8 mouse cellular contexts compared by ENCODE assay signal in the genomic region with DNA sequence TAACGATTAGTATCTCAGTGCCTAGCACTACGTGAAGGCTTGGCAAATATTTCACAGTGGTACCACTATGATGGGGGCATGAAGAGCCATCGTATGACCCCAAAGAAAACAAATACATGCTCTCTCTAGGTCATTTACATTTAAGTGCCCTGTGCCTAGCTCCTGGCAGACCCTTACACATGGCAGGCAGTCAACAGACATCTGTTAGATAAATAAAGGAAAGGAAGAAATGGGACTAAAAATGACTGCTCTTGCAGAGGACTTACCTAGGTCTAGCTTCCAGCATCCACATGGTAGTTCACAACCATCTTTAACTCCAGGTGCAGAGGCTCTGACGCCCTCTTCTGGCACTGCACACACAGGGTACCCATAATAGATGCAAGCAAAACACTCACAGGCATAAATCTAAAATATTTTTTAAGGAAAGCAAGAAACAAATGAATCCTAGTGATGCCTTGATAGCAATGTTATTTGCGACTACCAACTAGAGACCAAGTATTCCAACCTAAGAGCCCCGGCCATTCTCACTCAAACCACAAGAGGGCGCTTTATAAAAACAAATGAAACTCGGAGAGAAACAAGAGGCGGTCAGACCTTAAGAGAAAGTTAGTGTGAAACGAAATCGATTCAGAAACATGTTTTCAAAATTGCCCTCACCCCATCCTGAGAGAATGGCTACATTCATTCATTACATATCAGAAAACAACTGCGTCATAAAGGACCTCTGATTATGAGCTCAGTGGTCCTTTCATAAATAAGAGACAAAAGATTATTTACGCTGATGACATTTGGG. TPM values are rescaled to one million over a fixed set of nuclear protein-coding genes. Genes with fewer than 3 reads are reported as not detected.
A peak's percentile ranks its signal among the peaks of the same experiment; 100 is the strongest.
DNase-seq lines count a peak whose midpoint lies in the region; ATAC-seq and TF ChIP-seq lines count a peak whose summit lies in the region.

No protein-coding gene starts in this region.

- 0 out of 2 replicates have a peak overlapping the region, but pooled peaks have one; percentile 1 for H3K9ac ChIP-seq in heart, embryonic 12.5 days
- no peak overlapping the region for H3K9ac ChIP-seq in kidney, embryonic 15.5 days
- H3K9ac ChIP-seq in limb, embryonic 15.5 days, result no peak overlapping the region
- H3K9ac ChIP-seq in midbrain, embryonic 16.5 days (ENCODE audit: low read depth, low read length), result peak overlapping the region; percentile 22; the same call in 1 of the 2 replicates
- no peak overlapping the region for H3K9ac ChIP-seq in stomach, embryonic 16.5 days (ENCODE audit: low read length)

- DNase-seq in adrenal gland, postnatal 14 days, result peak; percentile 78

- no peak overlapping the region for H3K27ac ChIP-seq in heart, embryonic 12.5 days (ENCODE audit: poor library complexity, severe bottlenecking)
- no peak overlapping the region for H3K27ac ChIP-seq in kidney, embryonic 15.5 days
- H3K27ac ChIP-seq in limb, embryonic 15.5 days, result peak overlapping the region; percentile 71; the same call in 1 of the 2 replicates
- H3K27ac ChIP-seq in midbrain, embryonic 16.5 days (ENCODE audit: low read length), result no peak overlapping the region
- H3K27ac ChIP-seq in stomach, embryonic 16.5 days (ENCODE audit: low read length), result peak overlapping the region; percentile 55; the same call in 1 of the 2 replicates

- TF ChIP-seq CTCF in C2C12 (IDR thresholded peaks at IDR 0.05; ENCODE audit: control insufficient read depth, insufficient read depth, insufficient read length), result no peak

- no peaks in the 10 kb centered on the region for H3K27me3 ChIP-seq in C2C12 (ENCODE audit: control insufficient read depth, insufficient read depth, insufficient read length)
- no peaks in the 10 kb centered on the region for H3K27me3 ChIP-seq in heart, embryonic 12.5 days (replicated peaks)
- no peaks in the 10 kb centered on the region for H3K27me3 ChIP-seq in kidney, embryonic 15.5 days
- no peaks in the 10 kb centered on the region for H3K27me3 ChIP-seq in limb, embryonic 15.5 days
- H3K27me3 ChIP-seq in midbrain, embryonic 16.5 days (ENCODE audit: control insufficient read depth, insufficient read depth, low read depth, low read length), result no peaks in the 10 kb centered on the region
- H3K27me3 ChIP-seq in stomach, embryonic 16.5 days (ENCODE audit: control insufficient read depth, insufficient read depth, low read length), result no peaks in the 10 kb centered on the region

- H3K36me3 ChIP-seq in C2C12 (ENCODE audit: control insufficient read depth, insufficient read depth), result no peaks in the 10 kb centered on the region
- no peaks in the 10 kb centered on the region for H3K36me3 ChIP-seq in heart, embryonic 12.5 days
- no peaks in the 10 kb centered on the region for H3K36me3 ChIP-seq in kidney, embryonic 15.5 days
- no peaks in the 10 kb centered on the region for H3K36me3 ChIP-seq in limb, embryonic 15.5 days
- H3K36me3 ChIP-seq in midbrain, embryonic 16.5 days (ENCODE audit: control insufficient read depth, insufficient read depth, low read length), result no peaks in the 10 kb centered on the region
- no peaks in the 10 kb centered on the region for H3K36me3 ChIP-seq in stomach, embryonic 16.5 days (ENCODE audit: control insufficient read depth, insufficient read depth, low read length)

- H3K79me2 ChIP-seq in C2C12 (ENCODE audit: control insufficient read depth, insufficient read depth), result no peaks in the 10 kb centered on the region

- H3K4me2 ChIP-seq in heart, embryonic 12.5 days, result peak overlapping the region; percentile 45
- peak overlapping the region; percentile 55 for H3K4me2 ChIP-seq in kidney, embryonic 15.5 days
- peak overlapping the region; percentile 49 for H3K4me2 ChIP-seq in limb, embryonic 15.5 days
- peak overlapping the region; percentile 57 for H3K4me2 ChIP-seq in midbrain, embryonic 16.5 days (ENCODE audit: low read length)
- peak overlapping the region; percentile 51 for H3K4me2 ChIP-seq in stomach, embryonic 16.5 days (ENCODE audit: low read depth, low read length)

- no peak overlapping the region for H3ac ChIP-seq in C2C12 (ENCODE audit: control insufficient read depth, insufficient read length, low read depth)

- H3K9me3 ChIP-seq in heart, embryonic 12.5 days (replicated peaks), result peaks cover 1% of the 10 kb centered on the region
- H3K9me3 ChIP-seq in kidney, embryonic 15.5 days (replicated peaks), result no peaks in the 10 kb centered on the region
- H3K9me3 ChIP-seq in limb, embryonic 15.5 days, result no peaks in the 10 kb centered on the region
- H3K9me3 ChIP-seq in midbrain, embryonic 16.5 days (replicated peaks; ENCODE audit: control insufficient read depth, low read length, poor library complexity, severe bottlenecking), result no peaks in the 10 kb centered on the region
- no peaks in the 10 kb centered on the region for H3K9me3 ChIP-seq in stomach, embryonic 16.5 days (replicated peaks; ENCODE audit: control insufficient read depth, low read length)

- H3K4me1 ChIP-seq in heart, embryonic 12.5 days (replicated peaks), result no peaks in the 10 kb centered on the region
- H3K4me1 ChIP-seq in kidney, embryonic 15.5 days, result peaks cover 7% of the 10 kb centered on the region; the same call in 1 of the 2 replicates
- H3K4me1 ChIP-seq in limb, embryonic 15.5 days, result peaks cover 8% of the 10 kb centered on the region
- H3K4me1 ChIP-seq in midbrain, embryonic 16.5 days (ENCODE audit: control insufficient read depth, insufficient read depth, low read length), result no peaks in the 10 kb centered on the region
- H3K4me1 ChIP-seq in stomach, embryonic 16.5 days (ENCODE audit: control insufficient read depth, insufficient read depth, low read length), result no peaks in the 10 kb centered on the region

- no peaks in the 10 kb centered on the region for H3K79me3 ChIP-seq in C2C12 (ENCODE audit: low read depth)

- ATAC-seq in erythroblast, adult 5-6 weeks (replicated peaks; ENCODE audit: low FRiP score, poor library complexity, severe bottlenecking), result peak; percentile 72
- ATAC-seq in heart, embryonic 12.5 days (ENCODE audit: insufficient number of reproducible peaks, low FRiP score), result no peak
- ATAC-seq in kidney, embryonic 15.5 days (replicated peaks; ENCODE audit: low FRiP score), result peak; percentile 10
- no peak for ATAC-seq in limb, embryonic 15.5 days (ENCODE audit: insufficient number of reproducible peaks, low FRiP score, low TSS enrichment, low read depth)
- peak; percentile 39 for ATAC-seq in midbrain, embryonic 16.5 days
- peak; percentile 53; the same call in 1 of the 2 replicates for ATAC-seq in stomach, embryonic 16.5 days (ENCODE audit: insufficient read depth, low FRiP score)

- 39% methylated on average over 13 of the region's 13 CpGs for WGBS in heart, embryonic 12.5 days
- 28% methylated on average over 13 of the region's 13 CpGs for WGBS in kidney, embryonic 15.5 days
- WGBS in limb, embryonic 15.5 days, result 28% methylated on average over 13 of the region's 13 CpGs
- 24% methylated on average over 13 of the region's 13 CpGs for WGBS in midbrain, embryonic 16.5 days
- 33% methylated on average over 13 of the region's 13 CpGs for WGBS in stomach, embryonic 16.5 days

- H3K4me3 ChIP-seq in C2C12 (ENCODE audit: insufficient read depth, poor library complexity, severe bottlenecking), result peak overlapping the region; percentile 21
- H3K4me3 ChIP-seq in heart, embryonic 12.5 days, result no peak overlapping the region
- peak overlapping the region; percentile 25 for H3K4me3 ChIP-seq in kidney, embryonic 15.5 days (replicated peaks)
- H3K4me3 ChIP-seq in limb, embryonic 15.5 days, result peak overlapping the region; percentile 27
- H3K4me3 ChIP-seq in midbrain, embryonic 16.5 days (ENCODE audit: low read depth, low read length), result peak overlapping the region; percentile 32
- H3K4me3 ChIP-seq in stomach, embryonic 16.5 days (replicated peaks; ENCODE audit: low read length), result peak overlapping the region; percentile 32

TF ChIP-seq in C2C12, 6 proteins besides CTCF, POLR2A, EP300 and RAD21:
- TF ChIP-seq USF1 (IDR thresholded peaks at IDR 0.05; ENCODE audit: low read depth) (no peak), CEBPB (IDR thresholded peaks at IDR 0.05; ENCODE audit: low read depth) (no peak), MYOG (IDR thresholded peaks at IDR 0.05; ENCODE audit: control insufficient read depth, extremely low read depth, insufficient read length) (no peak)

RNA-seq across cellular contexts. Expression of a gene that starts 15.7 kb away (rescaled TPM):
- 6.0 TPM for polyA plus RNA-seq in C2C12 (2012; fragmentation: generic; extraction: Trizol)
- total RNA-seq in adrenal gland, postnatal 14 days (2021), result 86.3 and 88.5 TPM in 2 replicates
- 1.7 and 4.0 TPM in 2 replicates for total RNA-seq in erythroblast, adult 5-6 weeks (2015; ENCODE audit: low replicate concordance)
- 1.2 and 2.0 TPM in 2 replicates for total RNA-seq in erythroblast, adult 5-6 weeks (2017; ENCODE audit: low replicate concordance)
- 6.1 and 6.5 TPM in 2 replicates for polyA plus RNA-seq in heart, embryonic 12.5 days (2016; fragmentation: Nextera tagmentation; extraction: Ambion mirVana)
- 6.1 and 7.3 TPM in 2 replicates for polyA plus RNA-seq in kidney, embryonic 15.5 days (2015; fragmentation: Nextera tagmentation; extraction: Ambion mirVana)
- polyA plus RNA-seq in limb, embryonic 15.5 days (2015; fragmentation: Nextera tagmentation; extraction: Ambion mirVana), result 3.8 and 4.1 TPM in 2 replicates
- 17.5 and 18.5 TPM in 2 replicates for polyA plus RNA-seq in midbrain, embryonic 16.5 days (2015; fragmentation: Nextera tagmentation; extraction: Ambion mirVana)
- 5.4 and 6.0 TPM in 2 replicates for polyA plus RNA-seq in stomach, embryonic 16.5 days (2015; fragmentation: Nextera tagmentation; extraction: Ambion mirVana)

Comparison
In these comparisons a context has a peak if more than half of its experiments do, and no peak if none do; other contexts are left out.
1. ATAC-seq: peak in erythroblast, adult 5-6 weeks (single experiment), kidney, embryonic 15.5 days (single experiment), midbrain, embryonic 16.5 days (single experiment) and stomach, embryonic 16.5 days (single experiment); none in heart, embryonic 12.5 days (single experiment) and limb, embryonic 15.5 days (single experiment).
2. H3K27ac ChIP-seq: peak in limb, embryonic 15.5 days (single experiment) and stomach, embryonic 16.5 days (single experiment); none in heart, embryonic 12.5 days (single experiment), kidney, embryonic 15.5 days (single experiment) and midbrain, embryonic 16.5 days (single experiment).
3. H3K9ac ChIP-seq: peak in heart, embryonic 12.5 days (single experiment) and midbrain, embryonic 16.5 days (single experiment); none in kidney, embryonic 15.5 days (single experiment), limb, embryonic 15.5 days (single experiment) and stomach, embryonic 16.5 days (single experiment).
4. Peak in every context shown above with its lines, with median percentiles within 50 percentile points of each other: H3K4me2 ChIP-seq.